Mouse (Mus musculus): ENCODE measurements around the gene Cftr. TPM values are rescaled to one million over a fixed set of nuclear protein-coding genes. Genes with fewer than 3 reads are reported as not detected.

The Cftr gene
- polyA plus RNA-seq, 1 experiment from 2014 or later: 0.09 TPM

GRCm38 (mm10) chr6:18182903-18183302 lies 12.4 kb downstream of the Cftr start:
- no peak for ATAC-seq (ENCODE audit: insufficient read depth, low FRiP score, low TSS enrichment)
- Histone ChIP-seq H3K9me3 (ENCODE audit: control insufficient read depth, low read length) (no peaks in the 10 kb centered on the region), H3K27ac (ENCODE audit: low read depth, low read length) (no peak overlapping the region), H3K4me2 (ENCODE audit: low read depth) (no peak overlapping the region), H3K4me3 (ENCODE audit: low read depth, low read length) (no peak overlapping the region), H3K27me3 (ENCODE audit: control insufficient read depth, insufficient read depth, low read length) (no peaks in the 10 kb centered on the region), H3K9ac (ENCODE audit: low read length) (no peak overlapping the region), H3K4me1 (ENCODE audit: control insufficient read depth, insufficient read depth, low read length) (no peaks in the 10 kb centered on the region), H3K36me3 (ENCODE audit: control insufficient read depth, insufficient read depth, low read length) (no peaks in the 10 kb centered on the region)
- DNase-seq (ENCODE audit: low spot score): no peak

GRCm38 (mm10) chr6:18220691-18221090 lies 50.2 kb downstream of the Cftr start:
- ATAC-seq (ENCODE audit: insufficient read depth, low FRiP score, low TSS enrichment) (no peak), DNase-seq (ENCODE audit: low spot score) (no peak)
- WGBS: 72% methylated on average over 1 of the region's 1 CpGs
- no peak overlapping the region for H3K4me2 ChIP-seq (ENCODE audit: low read depth)
- H3K27ac ChIP-seq (ENCODE audit: low read depth, low read length): no peak overlapping the region
- H3K9me3 ChIP-seq (ENCODE audit: control insufficient read depth, low read length): no peaks in the 10 kb centered on the region
- no peaks in the 10 kb centered on the region for H3K4me1 ChIP-seq (ENCODE audit: control insufficient read depth, insufficient read depth, low read length)
- no peaks in the 10 kb centered on the region for H3K36me3 ChIP-seq (ENCODE audit: control insufficient read depth, insufficient read depth, low read length)
- H3K4me3 ChIP-seq (ENCODE audit: low read depth, low read length): no peak overlapping the region
- H3K9ac ChIP-seq (ENCODE audit: low read length): no peak overlapping the region
- H3K27me3 ChIP-seq (ENCODE audit: control insufficient read depth, insufficient read depth, low read length): no peaks in the 10 kb centered on the region

- ATAC-seq (ENCODE audit: insufficient read depth, low FRiP score, low TSS enrichment) (no peak), DNase-seq (ENCODE audit: low spot score) (no peak)
- WGBS: 92% methylated on average over 4 of the region's 4 CpGs
- H3K4me1 ChIP-seq (ENCODE audit: control insufficient read depth, insufficient read depth, low read length): no peaks in the 10 kb centered on the region
- H3K9ac ChIP-seq (ENCODE audit: low read length): no peak overlapping the region
- no peaks in the 10 kb centered on the region for H3K9me3 ChIP-seq (ENCODE audit: control insufficient read depth, low read length)
- no peaks in the 10 kb centered on the region for H3K36me3 ChIP-seq (ENCODE audit: control insufficient read depth, insufficient read depth, low read length)
- no peak overlapping the region for H3K4me2 ChIP-seq (ENCODE audit: low read depth)
- H3K27me3 ChIP-seq (ENCODE audit: control insufficient read depth, insufficient read depth, low read length): no peaks in the 10 kb centered on the region
- no peak overlapping the region for H3K27ac ChIP-seq (ENCODE audit: low read depth, low read length)
- no peak overlapping the region for H3K4me3 ChIP-seq (ENCODE audit: low read depth, low read length)
Measured at GRCm38 (mm10) chr6:18223206-18223605, 52.7 kb downstream of the Cftr start.

- no peaks in the 10 kb centered on the region for H3K9me3 ChIP-seq (ENCODE audit: control insufficient read depth, low read length)
- no peak overlapping the region for H3K27ac ChIP-seq (ENCODE audit: low read depth, low read length)
- H3K4me1 ChIP-seq (ENCODE audit: control insufficient read depth, insufficient read depth, low read length): no peaks in the 10 kb centered on the region
- no peak overlapping the region for H3K4me2 ChIP-seq (ENCODE audit: low read depth)
- no peaks in the 10 kb centered on the region for H3K27me3 ChIP-seq (ENCODE audit: control insufficient read depth, insufficient read depth, low read length)
- H3K36me3 ChIP-seq (ENCODE audit: control insufficient read depth, insufficient read depth, low read length): no peaks in the 10 kb centered on the region
- H3K9ac ChIP-seq (ENCODE audit: low read length): no peak overlapping the region
- WGBS: under 1% methylated on average over 3 of the region's 3 CpGs
- ATAC-seq (ENCODE audit: insufficient read depth, low FRiP score, low TSS enrichment) (no peak), DNase-seq (ENCODE audit: low spot score) (no peak)
- H3K4me3 ChIP-seq (ENCODE audit: low read depth, low read length): no peak overlapping the region
Measured at GRCm38 (mm10) chr6:18225157-18225556, 54.7 kb downstream of the Cftr start.

GRCm38 (mm10) chr6:18246495-18246894 lies 76.0 kb downstream of the Cftr start:
- WGBS: 53% methylated on average over 1 of the region's 1 CpGs
- ATAC-seq (ENCODE audit: insufficient read depth, low FRiP score, low TSS enrichment): no peak

GRCm38 (mm10) chr6:18247891-18248463 lies 77.5 kb downstream of the Cftr start:
- no peaks in the 10 kb centered on the region for H3K9me3 ChIP-seq (ENCODE audit: control insufficient read depth, low read length)
- no peaks in the 10 kb centered on the region for H3K4me1 ChIP-seq (ENCODE audit: control insufficient read depth, insufficient read depth, low read length)
- H3K4me2 ChIP-seq (ENCODE audit: low read depth): no peak overlapping the region
- no peak for DNase-seq (ENCODE audit: low spot score)
- no peak overlapping the region for H3K9ac ChIP-seq (ENCODE audit: low read length)
- H3K4me3 ChIP-seq (ENCODE audit: low read depth, low read length): no peak overlapping the region
- 71% methylated on average over 2 of the region's 2 CpGs for WGBS
- H3K36me3 ChIP-seq (ENCODE audit: control insufficient read depth, insufficient read depth, low read length): no peaks in the 10 kb centered on the region
- ATAC-seq (ENCODE audit: insufficient read depth, low FRiP score, low TSS enrichment): no peak
- H3K27me3 ChIP-seq (ENCODE audit: control insufficient read depth, insufficient read depth, low read length): no peaks in the 10 kb centered on the region
- H3K27ac ChIP-seq (ENCODE audit: low read depth, low read length): no peak overlapping the region

More at GRCm38 (mm10) chr6:18246495-18246894, 76.0 kb downstream of the Cftr start:
- Histone ChIP-seq H3K36me3 (ENCODE audit: control insufficient read depth, insufficient read depth, low read length) (no peaks in the 10 kb centered on the region), H3K9me3 (ENCODE audit: control insufficient read depth, low read length) (no peaks in the 10 kb centered on the region), H3K27me3 (ENCODE audit: control insufficient read depth, insufficient read depth, low read length) (no peaks in the 10 kb centered on the region), H3K4me3 (ENCODE audit: low read depth, low read length) (no peak overlapping the region), H3K4me2 (ENCODE audit: low read depth) (no peak overlapping the region), H3K4me1 (ENCODE audit: control insufficient read depth, insufficient read depth, low read length) (no peaks in the 10 kb centered on the region), H3K27ac (ENCODE audit: low read depth, low read length) (no peak overlapping the region), H3K9ac (ENCODE audit: low read length) (no peak overlapping the region)
- no peak for DNase-seq (ENCODE audit: low spot score)

GRCm38 (mm10) chr6:18248464-18248863 lies 78.0 kb downstream of the Cftr start:
- ATAC-seq (ENCODE audit: insufficient read depth, low FRiP score, low TSS enrichment) (no peak), DNase-seq (ENCODE audit: low spot score) (no peak)
- Histone ChIP-seq H3K9me3 (ENCODE audit: control insufficient read depth, low read length) (no peaks in the 10 kb centered on the region), H3K9ac (ENCODE audit: low read length) (no peak overlapping the region), H3K4me2 (ENCODE audit: low read depth) (no peak overlapping the region), H3K4me3 (ENCODE audit: low read depth, low read length) (no peak overlapping the region), H3K27me3 (ENCODE audit: control insufficient read depth, insufficient read depth, low read length) (no peaks in the 10 kb centered on the region), H3K27ac (ENCODE audit: low read depth, low read length) (no peak overlapping the region), H3K4me1 (ENCODE audit: control insufficient read depth, insufficient read depth, low read length) (no peaks in the 10 kb centered on the region), H3K36me3 (ENCODE audit: control insufficient read depth, insufficient read depth, low read length) (no peaks in the 10 kb centered on the region)
- 45% methylated on average over 4 of the region's 4 CpGs for WGBS

- no peak for ATAC-seq (ENCODE audit: insufficient read depth, low FRiP score, low TSS enrichment)
- WGBS: 56% methylated on average over 5 of the region's 5 CpGs
- no peak for DNase-seq (ENCODE audit: low spot score)
- no peak overlapping the region for H3K4me3 ChIP-seq (ENCODE audit: low read depth, low read length)
- no peaks in the 10 kb centered on the region for H3K36me3 ChIP-seq (ENCODE audit: control insufficient read depth, insufficient read depth, low read length)
- H3K4me1 ChIP-seq (ENCODE audit: control insufficient read depth, insufficient read depth, low read length): no peaks in the 10 kb centered on the region
- no peak overlapping the region for H3K9ac ChIP-seq (ENCODE audit: low read length)
- H3K27ac ChIP-seq (ENCODE audit: low read depth, low read length): no peak overlapping the region
- H3K27me3 ChIP-seq (ENCODE audit: control insufficient read depth, insufficient read depth, low read length): no peaks in the 10 kb centered on the region
- no peak overlapping the region for H3K4me2 ChIP-seq (ENCODE audit: low read depth)
- H3K9me3 ChIP-seq (ENCODE audit: control insufficient read depth, low read length): no peaks in the 10 kb centered on the region
Measured at GRCm38 (mm10) chr6:18254586-18254985, 84.1 kb downstream of the Cftr start.

- Histone ChIP-seq H3K4me3 (ENCODE audit: low read depth, low read length) (no peak overlapping the region), H3K4me1 (ENCODE audit: control insufficient read depth, insufficient read depth, low read length) (no peaks in the 10 kb centered on the region), H3K27me3 (ENCODE audit: control insufficient read depth, insufficient read depth, low read length) (no peaks in the 10 kb centered on the region), H3K9me3 (ENCODE audit: control insufficient read depth, low read length) (no peaks in the 10 kb centered on the region), H3K4me2 (ENCODE audit: low read depth) (no peak overlapping the region), H3K27ac (ENCODE audit: low read depth, low read length) (no peak overlapping the region), H3K9ac (ENCODE audit: low read length) (no peak overlapping the region), H3K36me3 (ENCODE audit: control insufficient read depth, insufficient read depth, low read length) (no peaks in the 10 kb centered on the region)
- WGBS: 26% methylated on average over 1 of the region's 1 CpGs
- ATAC-seq (ENCODE audit: insufficient read depth, low FRiP score, low TSS enrichment) (no peak), DNase-seq (ENCODE audit: low spot score) (no peak)
Measured at GRCm38 (mm10) chr6:18270983-18271382, 100.5 kb downstream of the Cftr start.
